Comparison of ENCODE assay signal across 25 mouse cellular contexts in the genomic region with DNA sequence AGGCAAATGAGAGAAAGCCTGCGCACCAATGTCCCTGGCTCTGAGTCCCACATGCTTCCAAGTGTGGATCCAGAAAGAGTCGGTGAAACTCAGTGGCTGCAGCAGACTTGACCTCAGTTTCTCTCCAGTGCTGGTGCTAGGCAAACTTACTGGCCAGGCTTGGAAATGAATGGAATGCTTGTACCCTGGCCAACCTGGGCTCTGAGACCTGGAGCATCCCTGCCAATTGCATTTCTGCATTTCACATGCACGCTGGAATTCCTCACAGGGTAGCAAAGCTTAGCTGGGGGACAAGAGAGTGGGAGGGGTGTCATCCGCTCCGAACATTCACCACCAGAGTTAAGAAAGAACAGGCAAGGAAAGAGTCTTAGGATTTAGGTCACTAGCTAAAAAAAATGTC.
"Had no signal": no experiment of that assay in that cellular context is flagged by ENCODE, and none has a peak within 500 bp of the region (broad histone marks: within the 10 kb centered on the region; RNA-seq: fewer than 3 reads in every experiment).

No protein-coding gene starts in this region.

- H3K27ac ChIP-seq: gastrocnemius, adult 2 months; heart, adult 2 months; heart, embryonic 15.5 days; hindbrain, embryonic 10.5 days; hindbrain, embryonic 12.5 days; hindbrain, embryonic 14.5 days; intestine, embryonic 15.5 days; layer of hippocampus, adult 2 months; left cerebral cortex, adult 2 months; limb, embryonic 12.5 days; liver, embryonic 12.5 days; liver, embryonic 14.5 days had no signal

- H3K27me3 ChIP-seq: heart, embryonic 15.5 days; hindbrain, embryonic 12.5 days; intestine, embryonic 15.5 days; limb, embryonic 12.5 days; liver, embryonic 12.5 days had no signal

- ATAC-seq: forebrain, embryonic 16.5 days; hindbrain, embryonic 16.5 days; inflammation-experienced regulatory T-cells, adult 6 months; intestine, embryonic 15.5 days; intestine, postnatal 0 days; liver, embryonic 12.5 days had no signal

- H3K36me3 ChIP-seq: hindbrain, embryonic 10.5 days; hindbrain, embryonic 12.5 days; intestine, embryonic 15.5 days; limb, embryonic 12.5 days; liver, embryonic 12.5 days had no signal

- H3K4me2 ChIP-seq: heart, embryonic 15.5 days; hindbrain, embryonic 12.5 days; hindbrain, embryonic 14.5 days; intestine, embryonic 15.5 days; limb, embryonic 12.5 days; liver, embryonic 12.5 days had no signal

- H3K4me3 ChIP-seq: gastrocnemius, adult 2 months; heart, adult 2 months; heart, embryonic 15.5 days; hindbrain, embryonic 10.5 days; hindbrain, embryonic 12.5 days; intestine, embryonic 15.5 days; layer of hippocampus, adult 2 months; left cerebral cortex, adult 2 months; limb, embryonic 12.5 days; liver, embryonic 12.5 days had no signal

- H3K9me3 ChIP-seq: heart, embryonic 15.5 days; hindbrain, embryonic 10.5 days; hindbrain, embryonic 12.5 days; intestine, embryonic 15.5 days; limb, embryonic 12.5 days; liver, embryonic 12.5 days had no signal

- H3K4me1 ChIP-seq: intestine, embryonic 15.5 days; liver, embryonic 12.5 days had no signal

- H3K9ac ChIP-seq: heart, embryonic 15.5 days; hindbrain, embryonic 12.5 days; hindbrain, embryonic 14.5 days; intestine, embryonic 15.5 days; limb, embryonic 12.5 days; liver, embryonic 12.5 days; liver, embryonic 14.5 days had no signal

- DNase-seq: gastrocnemius, adult 2 months; gastrocnemius, postnatal 10 days; gastrocnemius, postnatal 25 days; heart, adult 2 months; heart, postnatal 4 days; kidney, adult 18-20 months; kidney, adult 8-10 months; kidney, postnatal 10 days; kidney, postnatal 25 days; kidney, postnatal 4 days; liver had no signal
